Mouse (Mus musculus) spleen, adult 2 months (tissue): ENCODE measurements around the gene Hils1.

ENCODE experiments used
- CTCF ChIP-seq: fragments of 200-500 bp; IDR thresholded peaks from 2 replicates; pipeline ENCODE4 v1.5.1; 2011; ENCODE audit warnings: mild to moderate bottlenecking, inconsistent platforms; ENCODE audit not compliant: insufficient read depth, insufficient read length, insufficient replicate concordance; ENCODE audit errors: extremely low read depth
- POLR2A ChIP-seq: fragments of 200-500 bp; IDR thresholded peaks from 2 replicates; pipeline ENCODE4 v1.6.1; 2011; ENCODE audit warnings: low read depth, low read length, inconsistent platforms

GRCm38 (mm10) chr11:94992754-94993606, 25.6 kb downstream of the Hils1 start:
- no peak for TF ChIP-seq POLR2A
- TF ChIP-seq CTCF, result no peak
